ENCODE assay signal across 10 mouse cellular contexts in the genomic region with DNA sequence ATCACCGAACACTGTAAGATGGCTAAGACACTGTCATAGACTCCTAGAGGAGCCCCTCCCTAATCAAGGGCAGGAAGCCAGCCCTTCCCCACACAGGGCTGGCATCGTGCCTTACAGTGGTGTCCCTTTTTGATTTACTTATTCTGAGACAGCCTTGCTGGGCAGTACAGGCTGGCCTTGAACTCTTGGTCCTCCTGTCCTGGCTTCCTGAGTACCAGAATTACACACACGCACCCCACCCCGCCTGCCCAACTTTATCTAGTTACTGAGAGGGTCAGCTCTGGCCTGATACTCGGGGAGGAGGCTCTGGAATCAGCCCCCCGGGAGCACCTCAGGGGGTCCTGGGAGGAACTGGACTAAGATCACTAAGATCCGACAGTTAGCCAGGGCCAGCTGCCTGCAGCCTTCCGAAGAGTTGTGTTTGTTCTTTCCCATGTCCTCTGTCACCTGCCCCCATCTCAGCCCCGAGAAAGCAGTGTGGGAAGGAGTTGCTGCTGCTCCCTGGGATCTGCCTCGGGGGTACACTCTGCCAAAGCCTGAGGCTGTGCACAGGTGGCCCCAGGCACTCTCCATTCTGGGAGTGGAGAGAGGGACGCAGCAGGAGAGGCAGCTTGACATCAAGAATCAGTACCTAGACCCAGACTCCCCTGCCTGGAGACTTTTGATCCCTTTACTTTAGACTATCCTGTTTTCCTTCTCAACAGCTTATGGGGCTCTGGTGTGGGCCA. TPM values are rescaled to one million over a fixed set of nuclear protein-coding genes. Genes with fewer than 3 reads are reported as not detected.
DNase-seq lines count a peak whose midpoint lies in the region; ATAC-seq lines count a peak whose summit lies in the region.
"Had no signal": no experiment of that assay in that cellular context is flagged by ENCODE, and none has a peak within 500 bp of the region (broad histone marks: within the 10 kb centered on the region; RNA-seq: fewer than 3 reads in every experiment).

No protein-coding gene starts in this region.

- H3K4me2 ChIP-seq in hindbrain, embryonic 12.5 days (replicated peaks): no peak overlapping the region
- no peak overlapping the region for H3K4me2 ChIP-seq in forebrain, embryonic 16.5 days (ENCODE audit: low read length)
- H3K4me2 ChIP-seq: forebrain, embryonic 13.5 days had no signal

- H3K4me1 ChIP-seq in hindbrain, embryonic 10.5 days (replicated peaks): peaks cover 38% of the 10 kb centered on the region
- H3K4me1 ChIP-seq in hindbrain, embryonic 12.5 days: peaks cover 30% of the 10 kb centered on the region
- peaks cover 15% of the 10 kb centered on the region for H3K4me1 ChIP-seq in forebrain, embryonic 16.5 days (replicated peaks; ENCODE audit: control insufficient read depth, insufficient read depth, low read length)

- peak overlapping the region; percentile 82; the same call in 1 of the 2 replicates for H3K27ac ChIP-seq in hindbrain, embryonic 10.5 days
- no peak overlapping the region for H3K27ac ChIP-seq in hindbrain, embryonic 12.5 days
- no peak overlapping the region; the same call in 1 of the 2 replicates for H3K27ac ChIP-seq in forebrain, embryonic 16.5 days (ENCODE audit: low read length)
- H3K27ac ChIP-seq: forebrain, embryonic 13.5 days; liver, embryonic 14.5 days had no signal

- no peak overlapping the region for H3K9ac ChIP-seq in hindbrain, embryonic 12.5 days
- H3K9ac ChIP-seq in forebrain, embryonic 16.5 days (replicated peaks; ENCODE audit: low read depth, low read length): no peak overlapping the region
- H3K9ac ChIP-seq: forebrain, embryonic 13.5 days; liver, embryonic 14.5 days had no signal

- no peak for ATAC-seq in hindbrain, embryonic 12.5 days (ENCODE audit: low FRiP score)
- ATAC-seq in forebrain, embryonic 16.5 days: no peak
- no peak for ATAC-seq in megakaryocyte-erythroid progenitor cell, adult 5-6 weeks (replicated peaks; ENCODE audit: low FRiP score, low TSS enrichment, poor library complexity, severe bottlenecking)
- ATAC-seq: forebrain, embryonic 13.5 days had no signal

- peaks cover 21% of the 10 kb centered on the region for H3K27me3 ChIP-seq in hindbrain, embryonic 10.5 days (ENCODE audit: insufficient read depth, poor library complexity, severe bottlenecking)
- H3K27me3 ChIP-seq in hindbrain, embryonic 12.5 days: peaks cover 5% of the 10 kb centered on the region; the same call in 1 of the 2 replicates
- H3K27me3 ChIP-seq in forebrain, embryonic 16.5 days (replicated peaks; ENCODE audit: control insufficient read depth, insufficient read depth, low read length): no peaks in the 10 kb centered on the region
- H3K27me3 ChIP-seq: forebrain, embryonic 13.5 days had no signal

- no peak for DNase-seq in hindbrain, embryonic 10.5 days (ENCODE audit: low spot score)
- DNase-seq in adrenal gland, postnatal 4 days (ENCODE audit: low spot score in 2 of 2): peak; percentile 48 to 70
- DNase-seq in kidney, adult 8-10 months: peak; percentile 72 to 76
- peak; percentile 79 to 88 for DNase-seq in lung, postnatal 4 days
- DNase-seq in adipocyte (ENCODE audit: low spot score): no peak

- WGBS in hindbrain, embryonic 10.5 days: 49% methylated on average over 11 of the region's 11 CpGs
- WGBS in hindbrain, embryonic 12.5 days: 53% methylated on average over 11 of the region's 11 CpGs
- 54% methylated on average over 11 of the region's 11 CpGs for WGBS in forebrain, embryonic 16.5 days

- H3K36me3 ChIP-seq in hindbrain, embryonic 10.5 days: no peaks in the 10 kb centered on the region
- H3K36me3 ChIP-seq in hindbrain, embryonic 12.5 days: no peaks in the 10 kb centered on the region
- no peaks in the 10 kb centered on the region for H3K36me3 ChIP-seq in forebrain, embryonic 16.5 days (ENCODE audit: control insufficient read depth, insufficient read depth)

- H3K9me3 ChIP-seq in hindbrain, embryonic 10.5 days: no peaks in the 10 kb centered on the region
- H3K9me3 ChIP-seq in hindbrain, embryonic 12.5 days (replicated peaks): no peaks in the 10 kb centered on the region
- no peaks in the 10 kb centered on the region for H3K9me3 ChIP-seq in forebrain, embryonic 16.5 days (ENCODE audit: control insufficient read depth, low read length)
- H3K9me3 ChIP-seq: forebrain, embryonic 13.5 days had no signal

- no peak overlapping the region for H3K4me3 ChIP-seq in hindbrain, embryonic 10.5 days
- no peak overlapping the region for H3K4me3 ChIP-seq in hindbrain, embryonic 12.5 days
- no peak overlapping the region for H3K4me3 ChIP-seq in forebrain, embryonic 16.5 days (replicated peaks; ENCODE audit: low read length)
- H3K4me3 ChIP-seq: forebrain, embryonic 13.5 days had no signal

RNA-seq across cellular contexts. Expression of a gene that starts 18.3 kb away (rescaled TPM):
- polyA plus RNA-seq in hindbrain, embryonic 10.5 days (2016; fragmentation: Nextera tagmentation; extraction: Ambion mirVana): 2.4 and 2.9 TPM in 2 replicates
- 3.1 and 4.2 TPM in 2 replicates for polyA plus RNA-seq in hindbrain, embryonic 12.5 days (2016; fragmentation: Nextera tagmentation; extraction: Ambion mirVana)
- 10 to 100 TPM; 15.4 to 18.4 TPM for total RNA-seq in adrenal gland, postnatal 4 days (2021)
- 3.0 and 4.0 TPM in 2 replicates for polyA plus RNA-seq in forebrain, embryonic 16.5 days (2015; fragmentation: Nextera tagmentation; extraction: Ambion mirVana)
- 6.8 and 9.9 TPM in 2 replicates for total RNA-seq in megakaryocyte-erythroid progenitor cell, adult 5-6 weeks (2014; fragmentation: Nextera tagmentation)
- total RNA-seq in megakaryocyte-erythroid progenitor cell, adult 5-6 weeks (2017): 2.5 and 4.4 TPM in 2 replicates

Comparison
In these comparisons a context has a peak if more than half of its experiments do, and no peak if none do; other contexts are left out.
1. DNase-seq: peak in adrenal gland, postnatal 4 days (2 of 2), kidney, adult 8-10 months (2 of 2) and lung, postnatal 4 days (2 of 2); none in hindbrain, embryonic 10.5 days (single experiment) and adipocyte (single experiment).